Mouse (Mus musculus): ENCODE results near the gene Cd55. TPM values are rescaled to one million over a fixed set of nuclear protein-coding genes. Genes with fewer than 3 reads are reported as not detected.

Cd55 gene
- under 1 TPM in 1 of 2 experiments, not detected in 1; 0.05 TPM for polyA plus RNA-seq (2012; fragmentation: generic; extraction: Trizol)

DNA sequence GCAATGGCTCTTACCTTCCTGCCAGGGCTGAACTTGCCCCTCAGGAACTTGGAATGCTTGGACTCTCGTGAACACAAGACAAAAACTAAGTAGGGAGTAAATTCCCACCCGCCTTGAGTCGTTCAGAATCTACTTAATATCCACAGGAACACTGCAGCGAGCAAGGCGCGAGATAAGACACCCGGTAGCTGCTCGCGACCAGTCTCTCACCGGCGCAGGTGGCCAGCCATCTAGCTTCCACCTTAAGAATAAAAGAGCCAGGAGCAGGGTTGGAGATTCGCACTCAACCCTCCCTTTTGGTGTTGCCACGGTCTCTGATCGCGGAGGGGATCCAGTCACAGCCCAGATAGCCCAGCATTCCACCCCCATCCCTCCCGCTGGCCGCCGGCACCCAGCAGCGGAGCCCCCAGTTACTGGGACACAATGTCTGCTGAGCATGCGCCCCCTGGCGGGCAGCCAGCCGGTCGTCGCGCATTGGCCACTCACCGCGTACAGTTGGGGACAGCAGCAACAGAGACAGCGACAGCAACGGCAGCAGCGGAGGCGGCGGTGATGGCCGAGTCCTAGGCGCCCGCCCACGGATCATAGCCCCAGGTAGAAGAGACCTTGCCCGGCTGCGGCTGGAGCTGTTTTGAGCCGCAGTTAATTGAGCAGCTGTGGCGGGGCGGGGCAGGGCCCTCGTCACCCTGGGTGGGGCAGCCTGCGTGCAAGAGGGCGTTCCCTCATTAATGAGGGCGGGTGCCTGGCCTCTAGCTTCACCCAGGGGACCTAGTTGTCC, at the start of gene Cd55:
TSS of gene Cd55 (minus strand) at position 661 of the 778 bp plus-strand sequence.

DNA sequence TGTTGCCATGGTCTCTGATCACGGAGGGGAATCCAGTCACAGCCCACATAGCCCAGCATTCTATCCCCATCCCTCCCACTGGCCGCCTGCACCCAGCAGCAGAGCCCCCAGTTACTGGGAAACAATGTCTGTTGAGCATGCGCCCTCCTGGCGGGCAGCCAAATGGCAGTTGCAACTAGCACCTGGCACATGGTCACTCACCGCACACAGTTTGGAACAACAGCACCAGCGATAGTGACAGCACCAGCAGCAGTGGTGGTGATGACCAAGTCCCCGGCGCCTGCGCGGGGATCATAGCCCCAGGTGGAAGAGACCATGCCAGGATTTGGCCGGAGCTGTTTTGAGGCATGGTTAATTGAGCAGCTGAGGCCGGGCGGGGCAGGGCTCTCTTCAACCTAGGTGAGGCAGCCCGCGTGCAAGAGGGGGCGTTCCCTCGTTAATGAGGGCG, 39.9 kb downstream of the Cd55 start, which contains the start of gene Cd55b:
TSS of gene Cd55b (minus strand) at position 346 of the 448 bp plus-strand sequence.

Other genes with a start within 250 kb of the Cd55 start
- gene Cd55b, start 39.7 kb downstream of the Cd55 start, polyA plus RNA-seq (2012; fragmentation: generic; extraction: Trizol): not detected
- not detected for gene Zp3r, start 166.9 kb upstream of the Cd55 start, polyA plus RNA-seq (2012; fragmentation: generic; extraction: Trizol)
- gene C4bp, start 198.9 kb upstream of the Cd55 start, polyA plus RNA-seq (2012; fragmentation: generic; extraction: Trizol): not detected